Mouse (Mus musculus) G1E (cell line): ENCODE measurements around the gene Magi2. TPM values are rescaled to one million over a fixed set of nuclear protein-coding genes. Genes with fewer than 3 reads are reported as not detected.
"Not testable (repeated sequence)": the region's sequence is repeated elsewhere in the genome, so short reads cannot be mapped to it uniquely, and the experiment has no call there.

ENCODE experiments used
- ATAC-seq: 2 replicates; pipeline ENCODE4 v1.8.0; 2016; ENCODE audit warnings: mild to moderate bottlenecking; ENCODE audit not compliant: insufficient number of reproducible peaks, poor library complexity, low FRiP score, severe bottlenecking; ENCODE audit errors: extremely low read depth
- DNase-seq: peaks from one replicate; pipeline ENCODE4 v3.0.0; 2012; ENCODE audit warnings: low spot score
- H3K27me3 ChIP-seq: 2 replicates; pipeline ENCODE4 v1.6.1; 2012; ENCODE audit warnings: mild to moderate bottlenecking, low read length, inconsistent platforms; ENCODE audit not compliant: insufficient read depth
- H3K36me3 ChIP-seq: replicated peaks from 2 replicates; pipeline ENCODE3; 2012; ENCODE audit warnings: mild to moderate bottlenecking, inconsistent platforms
- H3K4me1 ChIP-seq: 2 replicates; pipeline ENCODE4 v1.6.1; 2012; ENCODE audit warnings: low read depth, low read length, inconsistent platforms, mixed read lengths; ENCODE audit not compliant: insufficient read depth
- H3K4me3 ChIP-seq: 2 replicates; pipeline ENCODE4 v1.5.1; 2012; ENCODE audit warnings: low read depth, mild to moderate bottlenecking, inconsistent platforms, low read length, moderate library complexity, mixed read lengths
- H3K9me3 ChIP-seq: replicated peaks from 2 replicates; pipeline ENCODE4 v1.6.1; 2012; ENCODE audit warnings: inconsistent platforms
- CTCF ChIP-seq: IDR thresholded peaks from 2 replicates; pipeline ENCODE4 v1.5.1; 2012; ENCODE audit warnings: low read depth, low read length, inconsistent platforms, mixed read lengths
- GATA1 ChIP-seq: IDR thresholded peaks from 2 replicates; pipeline ENCODE4 v1.6.1; 2012; ENCODE audit warnings: borderline replicate concordance, low read length, inconsistent platforms, mixed read lengths
- GATA2 ChIP-seq: IDR thresholded peaks from 2 replicates; pipeline ENCODE4 v1.6.1; 2012; ENCODE audit warnings: low read depth, low read length, inconsistent platforms, borderline replicate concordance
- POLR2AphosphoS5 ChIP-seq: IDR thresholded peaks from 2 replicates; pipeline ENCODE4 v1.6.1; 2012; ENCODE audit warnings: low read depth, low read length, inconsistent platforms; ENCODE audit not compliant: insufficient replicate concordance
- TAL1 ChIP-seq: conservative IDR thresholded peaks from 2 replicates; pipeline ENCODE4 v1.6.1; 2012; ENCODE audit warnings: low read depth, low read length, inconsistent platforms, mixed read lengths
- polyA plus RNA-seq: library from polyadenylated mRNA; stranded (reverse); fragments of >175 nt; gene quantifications from 2 replicates; pipeline ENCODE4 v1.2.3, GENCODE M21; 2012
- total RNA-seq, 2 experiments: library from RNA; stranded (forward) in 1 of 2; stranded (reverse) in 1 of 2; fragments of 200-1000 nt in 1 of 2; fragments of >200 nt in 1 of 2; fragmentation: Nextera tagmentation in 1 of 2; gene quantifications; 2 replicates each; pipeline ENCODE4 v1.2.3; 2014 to 2017

The Magi2 gene
- total and polyA plus RNA-seq, 3 experiments, result 0.69 to 1.3 (median 1.1) TPM

- not testable (repeated sequence) for H3K9me3 ChIP-seq, H3K36me3 ChIP-seq, DNase-seq, H3K4me1 ChIP-seq, H3K4me3 ChIP-seq, ATAC-seq
- H3K27me3 ChIP-seq, result peaks cover 19% of the 10 kb centered on the region
Observed at GRCm38 (mm10) chr5:20715980-20716379, 1489.1 kb downstream of the Magi2 start.

GRCm38 (mm10) chr5:20720201-20720900, 1493.5 kb downstream of the Magi2 start:
- TF ChIP-seq GATA1 (no peak), POLR2AphosphoS5 (no peak), CTCF (no peak), TAL1 (no peak), GATA2 (no peak)
- DNase-seq (no peak), ATAC-seq (no peak)
- Histone ChIP-seq H3K36me3 (no peaks in the 10 kb centered on the region), H3K4me1 (no peaks in the 10 kb centered on the region), H3K9me3 (no peaks in the 10 kb centered on the region), H3K4me3 (no peak overlapping the region), H3K27me3 (peaks cover 24% of the 10 kb centered on the region)

GRCm38 (mm10) chr5:20723226-20723625, 1496.4 kb downstream of the Magi2 start:
- H3K9me3 ChIP-seq, DNase-seq, ATAC-seq: not testable (repeated sequence)

GRCm38 (mm10) chr5:20738795-20739194, 1512.0 kb downstream of the Magi2 start:
- TF ChIP-seq TAL1 (no peak), CTCF (no peak), GATA2 (no peak), GATA1 (no peak)
- Histone ChIP-seq H3K36me3 (no peaks in the 10 kb centered on the region), H3K27me3 (peaks cover 26% of the 10 kb centered on the region), H3K4me3 (no peak overlapping the region), H3K4me1 (no peaks in the 10 kb centered on the region), H3K9me3 (no peaks in the 10 kb centered on the region)
- ATAC-seq (no peak), DNase-seq (no peak)

More at GRCm38 (mm10) chr5:20723226-20723625, 1496.4 kb downstream of the Magi2 start:
- not testable (repeated sequence) for H3K4me1 ChIP-seq, H3K4me3 ChIP-seq, H3K36me3 ChIP-seq
- peaks cover 21% of the 10 kb centered on the region for H3K27me3 ChIP-seq

GRCm38 (mm10) chr5:20741193-20741592, 1514.4 kb downstream of the Magi2 start:
- Histone ChIP-seq H3K4me1 (no peaks in the 10 kb centered on the region), H3K9me3 (no peaks in the 10 kb centered on the region), H3K27me3 (peaks cover 36% of the 10 kb centered on the region), H3K4me3 (no peak overlapping the region), H3K36me3 (no peaks in the 10 kb centered on the region)
- TF ChIP-seq POLR2AphosphoS5 (no peak), GATA2 (no peak), TAL1 (no peak), CTCF (no peak), GATA1 (no peak)
- no peak for DNase-seq
- ATAC-seq, result no peak

- no peak for ATAC-seq
- Histone ChIP-seq H3K4me1 (no peaks in the 10 kb centered on the region), H3K4me3 (no peak overlapping the region), H3K9me3 (no peaks in the 10 kb centered on the region), H3K36me3 (no peaks in the 10 kb centered on the region), H3K27me3 (peaks cover 36% of the 10 kb centered on the region)
- no peak for TF ChIP-seq CTCF
- TF ChIP-seq GATA1, result no peak
- TF ChIP-seq POLR2AphosphoS5, result no peak
- no peak for TF ChIP-seq TAL1
- TF ChIP-seq GATA2, result no peak
- DNase-seq, result no peak
Observed at GRCm38 (mm10) chr5:20741936-20742335, 1515.1 kb downstream of the Magi2 start.

- no peak for DNase-seq
- no peaks in the 10 kb centered on the region for H3K9me3 ChIP-seq
- TF ChIP-seq GATA1 (no peak), GATA2 (no peak), TAL1 (no peak), CTCF (no peak), POLR2AphosphoS5 (no peak)
- 0 out of 2 replicates have a peak, but pooled peaks cover 4% of the 10 kb centered on the region for H3K4me1 ChIP-seq
- H3K4me3 ChIP-seq, result no peak overlapping the region
- no peaks in the 10 kb centered on the region for H3K36me3 ChIP-seq
- H3K27me3 ChIP-seq, result peaks cover 42% of the 10 kb centered on the region
- no peak for ATAC-seq
Observed at GRCm38 (mm10) chr5:20748142-20748541, 1521.3 kb downstream of the Magi2 start.
